Mouse (Mus musculus) cortical plate, adult 2 months (tissue): ENCODE data around the gene Ifi35. TPM values are rescaled to one million over a fixed set of nuclear protein-coding genes. Genes with fewer than 3 reads are reported as not detected.
"Not testable (repeated sequence)": the region's sequence is repeated elsewhere in the genome, so short reads cannot be mapped to it uniquely, and the experiment has no call there.

ENCODE experiments used
- H3K27ac ChIP-seq: fragments of 200-500 bp; 2 replicates; pipeline ENCODE4 v1.5.1; 2012; ENCODE audit warnings: low read length, control low read depth, inconsistent platforms; ENCODE audit not compliant: insufficient read depth
- H3K4me1 ChIP-seq: fragments of 200-500 bp; 2 replicates; pipeline ENCODE4 v1.6.1; 2011; ENCODE audit warnings: low read length; ENCODE audit not compliant: control insufficient read depth, insufficient read depth
- H3K4me3 ChIP-seq: fragments of 200-500 bp; 2 replicates; pipeline ENCODE4 v1.5.1; 2011; ENCODE audit warnings: mild to moderate bottlenecking, low read length, control low read depth; ENCODE audit not compliant: insufficient read depth
- CTCF ChIP-seq: fragments of 200-500 bp; IDR thresholded peaks from 2 replicates; pipeline ENCODE4 v1.5.1; 2011; ENCODE audit warnings: mild to moderate bottlenecking, control low read depth, low read length; ENCODE audit not compliant: insufficient read depth; ENCODE audit errors: extremely low read depth
- POLR2A ChIP-seq: fragments of 200-500 bp; IDR thresholded peaks from 2 replicates; pipeline ENCODE4 v1.6.1; 2011; ENCODE audit warnings: mild to moderate bottlenecking, low read length, control low read depth; ENCODE audit not compliant: insufficient read depth; ENCODE audit errors: extremely low read depth
- polyA plus RNA-seq: library from polyadenylated mRNA; depleted of rRNA; stranded (reverse); fragments of >200 nt; gene quantifications from 2 replicates; pipeline ENCODE4 v1.2.3, GENCODE M21; 2012

Gene Ifi35
- polyA plus RNA-seq, 1 experiment, result 7.3 TPM

- H3K4me3 ChIP-seq, result peak within 1 kb of the TSS; percentile 92
- H3K27ac ChIP-seq, result peak within 1 kb of the TSS; percentile 92
- TF ChIP-seq CTCF, result no peak
- TF ChIP-seq POLR2A, result peak; percentile 83
- H3K4me1 ChIP-seq, result peaks cover 2% of the 10 kb centered on the region; the same call in 1 of the 2 replicates
These were observed 23.0 kb upstream of the Ifi35 start, which contains the start of the genes Rundc1 and Ptges3l for GRCm38 (mm10) chr11:101424925-101425813. Gene Rundc1, plus strand, starts transcription at chr11:101425085. Gene Ptges3l, minus strand, starts transcription at chr11:101425333.

- Histone ChIP-seq H3K4me3 (peak overlapping the region; percentile 92), H3K4me1 (peaks cover 2% of the 10 kb centered on the region; the same call in 1 of the 2 replicates), H3K27ac (no peak overlapping the region)
- TF ChIP-seq CTCF, result no peak
- no peak for TF ChIP-seq POLR2A
These were observed 22.0 kb upstream of the Ifi35 start for GRCm38 (mm10) chr11:101426165-101426564.

GRCm38 (mm10) chr11:101431327-101431726 lies 16.9 kb upstream of the Ifi35 start:
- TF ChIP-seq CTCF, result no peak
- TF ChIP-seq POLR2A, result no peak
- Histone ChIP-seq H3K27ac (no peak overlapping the region), H3K4me3 (no peak overlapping the region), H3K4me1 (no peaks in the 10 kb centered on the region; the same call in 1 of the 2 replicates)

- Histone ChIP-seq H3K4me1 (no peaks in the 10 kb centered on the region), H3K27ac (no peak overlapping the region), H3K4me3 (no peak overlapping the region)
- TF ChIP-seq CTCF, result no peak
- no peak for TF ChIP-seq POLR2A
These were observed 14.8 kb upstream of the Ifi35 start for GRCm38 (mm10) chr11:101433396-101433795.

- no peak overlapping the region for H3K27ac ChIP-seq
- no peak overlapping the region for H3K4me3 ChIP-seq
- TF ChIP-seq CTCF (no peak), POLR2A (no peak)
- H3K4me1 ChIP-seq, result no peaks in the 10 kb centered on the region
These were observed 12.4 kb upstream of the Ifi35 start for GRCm38 (mm10) chr11:101435831-101436230.

GRCm38 (mm10) chr11:101436916-101437315 lies 11.3 kb upstream of the Ifi35 start:
- TF ChIP-seq CTCF, result no peak
- TF ChIP-seq POLR2A, result no peak
- H3K4me1 ChIP-seq, result no peaks in the 10 kb centered on the region
- H3K4me3 ChIP-seq, result no peak overlapping the region
- H3K27ac ChIP-seq, result no peak overlapping the region

GRCm38 (mm10) chr11:101438006-101438405 lies 10.2 kb upstream of the Ifi35 start:
- not testable (repeated sequence) for H3K27ac ChIP-seq, H3K4me3 ChIP-seq, H3K4me1 ChIP-seq

GRCm38 (mm10) chr11:101441450-101442126 lies 6.6 kb upstream of the Ifi35 start:
- H3K4me1 ChIP-seq, H3K4me3 ChIP-seq, H3K27ac ChIP-seq: not testable (repeated sequence)

GRCm38 (mm10) chr11:101442127-101442693 lies 6.0 kb upstream of the Ifi35 start, which contains the start of gene Rpl27:
Gene Rpl27, plus strand, starts transcription at chr11:101442298.
- no peak within 1 kb of the TSS for H3K27ac ChIP-seq
- peak within 1 kb of the TSS; percentile 52 for H3K4me3 ChIP-seq
- H3K4me1 ChIP-seq, result peaks cover 3% of the 10 kb centered on the region; the same call in 1 of the 2 replicates
- peak; percentile 77 for TF ChIP-seq CTCF
- peak; percentile 81 for TF ChIP-seq POLR2A
